Mouse (Mus musculus): ENCODE results near the gene Oas2. TPM values are rescaled to one million over a fixed set of nuclear protein-coding genes. Genes with fewer than 3 reads are reported as not detected.
"Not testable (repeated sequence)": the region's sequence is repeated elsewhere in the genome, so short reads cannot be mapped to it uniquely, and the experiment has no call there.

Gene Oas2
- under 1 TPM; 0.19 to 0.25 TPM for total RNA-seq (2021)
- long read RNA-seq, experiment 1, result 0 reads
- long read RNA-seq, experiment 2, result 0 reads

- peak; percentile 4 for DNase-seq (ENCODE audit: low spot score)
Observed at GRCm38 (mm10) chr5:120749688-120750087, at the start of gene Oas2. TSS of gene Oas2 (minus strand) at chr5:120749853.

DNA sequence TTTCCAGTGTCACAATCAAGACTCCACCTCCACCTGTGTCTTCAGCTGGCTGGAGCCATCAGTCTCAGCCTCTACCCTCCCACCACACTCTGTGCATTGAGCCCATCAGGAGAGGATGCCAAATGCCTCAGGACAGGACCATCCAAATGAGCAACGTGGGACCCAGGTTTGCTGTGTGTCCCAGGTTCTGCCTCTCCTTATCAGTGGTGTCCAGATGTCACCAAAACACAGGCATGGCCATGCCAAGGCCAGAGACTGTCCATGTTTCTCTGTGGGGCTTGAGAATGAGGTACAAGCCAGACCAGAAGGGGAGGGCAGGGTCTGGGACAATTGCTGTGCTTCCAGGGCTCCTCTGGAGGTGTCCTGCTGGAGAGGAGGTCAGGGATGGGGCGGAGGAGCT lies 49.3 kb upstream of the Oas2 start:
- DNase-seq (ENCODE audit: low spot score), result not testable (repeated sequence)

DNA sequence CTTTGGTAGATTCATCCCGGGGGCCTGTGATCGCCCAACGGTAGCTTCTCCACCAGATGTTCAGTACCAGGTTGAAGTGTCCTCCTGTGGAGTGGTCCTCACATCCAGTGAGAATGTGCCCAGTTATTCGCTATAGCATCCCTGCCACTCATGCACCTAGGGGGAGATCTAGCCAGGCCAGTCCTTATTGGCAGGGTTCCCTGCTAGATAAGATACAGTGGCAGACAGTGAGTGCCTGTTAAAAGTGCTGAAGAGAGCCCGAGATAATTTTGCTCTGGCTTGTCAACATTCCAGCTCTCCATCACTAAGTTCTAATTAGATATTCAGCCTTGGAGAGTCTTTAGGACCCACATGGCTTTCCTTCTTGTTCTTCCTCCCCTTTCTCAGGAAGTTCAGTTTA lies 48.5 kb upstream of the Oas2 start:
- DNase-seq (ENCODE audit: low spot score), result not testable (repeated sequence)

DNA sequence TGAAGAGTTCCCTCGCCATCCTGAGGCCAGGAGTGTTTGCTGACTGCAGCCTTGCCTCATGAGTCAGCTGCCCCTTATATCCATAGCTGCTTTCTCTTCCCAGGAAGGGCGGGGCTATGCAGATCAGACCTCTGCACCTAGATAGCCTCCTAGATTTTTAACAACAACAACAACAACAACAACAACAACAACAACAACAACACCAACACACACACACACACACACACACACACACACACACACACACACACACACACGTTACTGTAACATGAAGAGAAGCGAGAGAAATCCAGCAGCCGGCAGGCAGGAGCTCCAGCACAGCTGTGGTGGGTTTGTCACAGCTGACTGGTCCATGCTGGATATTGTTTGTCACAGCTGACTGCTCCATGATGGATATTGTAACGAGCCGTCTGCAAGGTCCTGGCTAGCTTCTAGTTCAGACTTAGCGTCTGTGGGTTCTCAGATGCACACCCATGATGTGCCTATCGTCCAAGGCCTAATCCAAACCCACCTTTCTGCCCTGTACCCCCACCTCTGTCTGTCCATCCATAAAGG lies 45.9 kb upstream of the Oas2 start, which contains the start of gene Oas1e:
Oas1e (minus strand) TSS at position 51 of the 555 bp plus-strand sequence.
- not testable (repeated sequence) for DNase-seq (ENCODE audit: low spot score)

DNA sequence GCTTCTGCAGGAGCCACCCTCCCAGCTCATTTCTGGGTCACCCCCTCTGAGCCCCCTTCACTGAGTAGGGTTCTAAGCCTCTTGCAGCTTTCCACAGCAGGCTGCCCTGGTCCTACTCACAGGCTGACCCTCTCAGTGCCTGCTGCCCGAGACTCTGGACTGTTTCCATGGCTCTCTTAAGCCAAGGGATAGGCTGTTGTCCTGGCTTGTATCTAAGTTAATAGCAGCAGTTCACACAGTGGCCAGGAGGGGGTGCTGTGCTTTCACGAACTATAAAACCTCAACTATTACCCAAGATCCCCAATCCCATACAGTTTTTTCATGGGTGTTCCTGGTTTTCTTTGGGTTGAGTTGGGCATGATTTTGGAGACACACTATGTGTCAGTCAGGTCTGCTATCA lies 43.4 kb upstream of the Oas2 start:
- DNase-seq (ENCODE audit: low spot score), result no peak

DNA sequence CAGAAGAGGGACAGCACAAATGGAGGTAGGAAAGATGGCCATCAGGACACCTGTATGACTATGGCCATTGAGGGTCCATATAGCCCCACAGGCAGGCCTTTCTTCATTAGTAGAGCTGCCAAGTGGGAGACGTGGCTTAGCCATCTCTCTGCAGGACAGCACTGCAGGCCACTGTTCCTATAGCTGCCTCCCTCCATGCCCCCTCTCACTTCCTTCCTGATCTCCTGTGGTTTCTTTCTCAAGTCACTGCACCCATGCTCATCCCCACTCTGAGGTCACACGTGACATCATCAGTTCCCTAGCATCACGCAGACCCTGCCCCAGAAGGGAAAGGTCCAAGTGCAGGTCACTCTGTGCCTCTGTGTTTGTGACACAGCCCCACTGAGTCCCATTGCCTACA lies 37.4 kb upstream of the Oas2 start:
- no peak for DNase-seq (ENCODE audit: low spot score)

DNA sequence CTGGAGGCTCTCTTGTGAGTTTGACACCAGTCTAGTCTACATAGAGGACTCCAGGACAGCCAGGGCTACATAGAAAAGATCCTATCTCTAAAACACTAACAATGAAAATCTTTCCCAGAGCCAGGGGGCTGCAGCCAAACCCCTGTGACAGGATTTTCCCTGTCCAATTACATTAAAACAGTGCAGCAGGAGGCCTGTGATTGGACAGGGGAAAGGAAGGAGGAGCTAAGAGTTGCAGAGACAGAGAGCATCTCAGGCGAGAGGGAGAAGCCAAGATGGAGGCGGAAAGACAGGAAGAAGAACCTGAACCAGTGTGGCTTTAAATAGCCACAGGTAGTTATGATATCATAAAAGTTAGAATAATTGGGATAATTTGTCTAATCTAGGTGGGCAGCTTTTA lies 32.8 kb upstream of the Oas2 start:
- no peak for DNase-seq (ENCODE audit: low spot score)

DNA sequence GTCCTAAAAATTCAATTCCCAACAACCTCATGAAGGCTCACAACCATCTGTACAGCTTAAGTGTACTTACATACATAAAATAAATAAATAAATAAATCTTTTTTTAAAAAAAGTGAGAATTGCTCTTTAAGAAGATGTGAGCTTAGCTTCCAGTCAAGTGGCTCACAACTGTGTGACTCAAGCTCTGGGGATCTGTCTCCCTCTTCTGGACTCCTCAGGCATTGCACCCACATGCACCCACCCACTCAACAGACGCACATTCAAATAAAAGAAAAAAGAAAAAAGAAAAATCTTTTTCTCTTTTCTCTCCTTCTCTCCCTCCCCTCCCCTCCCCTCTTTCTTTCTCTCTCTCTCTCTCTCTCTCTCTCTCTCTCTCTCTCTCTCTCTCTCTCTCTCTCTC lies 32.0 kb upstream of the Oas2 start:
- DNase-seq (ENCODE audit: low spot score), result no peak

DNA sequence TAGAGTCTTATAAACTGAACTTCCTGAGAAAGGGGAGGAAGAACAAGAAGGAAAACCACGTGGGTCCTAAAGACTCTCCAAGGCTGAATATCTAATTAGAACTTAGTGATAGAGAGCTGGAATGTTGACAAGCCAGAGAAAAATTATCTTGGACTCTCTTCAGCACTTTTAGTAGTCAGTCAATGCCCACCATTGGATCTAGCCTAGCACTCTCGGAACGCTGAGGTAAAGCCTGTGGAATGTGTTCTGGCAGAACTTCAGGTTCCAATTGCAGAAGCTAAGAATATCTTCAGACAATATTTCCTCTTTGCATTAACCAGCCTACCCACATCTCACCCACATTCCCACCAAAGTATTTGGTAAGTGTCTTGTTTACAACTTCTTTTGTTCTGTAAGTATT lies 30.3 kb upstream of the Oas2 start:
- no peak for DNase-seq (ENCODE audit: low spot score)

DNA sequence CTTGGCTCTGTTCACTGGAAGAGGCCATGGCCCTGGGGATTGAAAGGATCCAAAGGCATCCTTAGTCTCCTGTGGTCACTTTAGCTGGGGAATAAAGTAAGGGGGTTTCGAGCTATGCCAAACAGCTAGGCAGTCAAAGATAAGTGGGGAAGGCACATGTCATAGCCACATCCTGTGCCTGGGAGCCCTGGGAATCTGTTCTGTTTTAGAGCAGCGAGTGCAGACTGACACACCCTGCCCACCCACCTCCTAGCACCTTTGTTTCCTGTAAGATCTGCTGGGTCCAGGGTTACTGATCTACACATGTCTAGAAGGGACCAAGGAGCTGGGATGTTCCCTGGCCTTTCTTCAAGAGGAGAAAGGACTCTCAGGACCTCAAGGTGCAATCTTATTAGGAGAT lies 29.3 kb upstream of the Oas2 start:
- no peak for DNase-seq (ENCODE audit: low spot score)

DNA sequence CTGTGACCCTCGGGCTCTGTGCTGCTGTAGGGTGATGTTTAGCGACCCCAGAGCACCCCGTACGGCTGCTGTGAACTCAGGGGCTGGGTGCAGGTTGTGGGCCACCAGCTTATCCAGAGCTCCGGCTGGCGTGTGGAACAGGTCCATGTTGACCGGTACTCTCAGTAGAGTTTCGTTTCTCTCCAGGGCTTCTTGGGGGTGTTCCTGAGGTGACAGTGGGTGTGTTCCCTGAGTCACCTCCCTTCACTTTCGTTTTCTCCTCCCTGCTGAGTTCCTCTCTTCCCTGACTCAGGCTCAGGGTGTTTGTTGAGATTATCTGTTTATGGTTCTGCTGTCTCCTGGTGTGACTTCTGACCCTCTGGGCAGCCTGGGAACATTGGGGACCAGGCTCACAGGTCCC lies 27.8 kb upstream of the Oas2 start, which contains the start of gene Oas3:
Oas3 (minus strand) TSS at position 184 of the 400 bp plus-strand sequence.
- DNase-seq (ENCODE audit: low spot score), result no peak

DNA sequence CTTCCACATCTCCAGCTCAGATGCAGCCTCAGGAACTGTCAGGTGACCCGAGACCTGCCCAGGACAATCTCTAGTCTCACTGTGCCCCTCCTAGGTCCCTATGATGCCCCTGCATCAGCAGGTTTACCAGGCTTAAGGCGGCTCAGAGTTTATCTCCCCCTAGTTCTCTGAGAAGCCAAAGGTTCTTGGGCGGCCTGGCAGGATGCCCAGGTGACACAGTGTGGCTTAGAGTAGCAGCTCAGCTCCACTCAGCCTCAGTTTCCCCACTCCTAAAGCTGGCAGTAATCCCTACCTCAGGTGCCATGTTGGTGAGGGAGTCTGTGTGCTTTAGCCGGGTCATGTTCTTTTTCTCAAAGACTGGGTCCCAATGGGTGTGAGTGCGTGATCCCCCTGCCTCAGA lies 27.1 kb upstream of the Oas2 start:
- DNase-seq (ENCODE audit: low spot score), result no peak

DNA sequence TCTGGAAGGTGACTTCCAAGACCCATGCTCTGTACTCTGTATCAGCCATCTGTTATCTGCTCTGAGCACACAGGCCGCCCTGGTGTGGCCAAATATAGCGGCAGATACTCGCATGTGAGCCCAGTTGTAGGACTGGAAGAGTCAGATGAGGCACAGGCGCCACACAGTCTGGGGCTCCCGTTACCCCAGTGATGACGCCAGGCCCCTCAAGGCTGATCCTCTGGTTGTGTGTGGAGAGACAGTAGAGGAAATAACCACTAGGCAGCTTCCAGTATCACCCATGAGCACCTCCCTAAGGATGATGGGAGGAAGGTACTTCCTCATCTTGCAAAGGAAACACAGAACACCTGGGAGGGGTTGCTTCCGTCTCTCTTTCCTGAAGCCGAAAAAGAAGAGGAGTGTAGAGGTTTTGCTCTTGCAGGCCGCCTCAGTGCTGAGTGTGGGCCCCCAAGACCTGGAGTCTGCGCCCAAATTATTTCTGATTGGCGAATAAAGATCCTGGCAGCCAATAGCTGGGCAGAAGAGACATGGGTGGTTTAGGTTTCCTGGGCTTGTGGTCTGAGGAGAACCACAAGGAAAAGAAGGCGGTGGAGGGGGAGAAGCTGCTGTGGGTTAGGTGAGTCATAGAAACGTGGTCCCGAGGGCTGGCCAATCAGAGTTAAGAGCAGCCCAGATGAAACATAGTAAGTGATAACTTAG lies 25.8 kb upstream of the Oas2 start:
- no peak for DNase-seq (ENCODE audit: low spot score)

DNA sequence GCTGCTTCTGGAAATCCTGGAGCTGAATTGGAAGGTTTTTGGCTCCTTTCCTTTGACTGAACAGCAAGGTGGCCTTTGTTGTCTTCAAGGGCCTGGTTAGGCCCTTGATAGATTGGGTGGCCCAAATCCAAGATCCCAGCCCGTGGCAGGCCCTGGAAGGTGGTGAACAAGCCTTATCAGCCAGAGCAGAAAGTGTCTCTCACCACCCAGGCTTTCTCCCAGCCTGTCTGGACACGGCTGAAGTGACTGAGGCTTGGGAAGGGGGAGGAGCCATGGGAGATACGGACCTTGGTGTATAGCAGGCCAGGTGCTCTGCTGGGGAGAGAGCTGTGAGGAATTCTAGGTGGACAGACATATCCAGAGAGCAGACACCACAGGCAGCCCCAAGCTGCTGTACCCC lies 19.7 kb upstream of the Oas2 start:
- DNase-seq (ENCODE audit: low spot score), result no peak

- no peak for DNase-seq (ENCODE audit: low spot score)
Observed at GRCm38 (mm10) chr5:120765010-120765409, 15.4 kb upstream of the Oas2 start.

DNA sequence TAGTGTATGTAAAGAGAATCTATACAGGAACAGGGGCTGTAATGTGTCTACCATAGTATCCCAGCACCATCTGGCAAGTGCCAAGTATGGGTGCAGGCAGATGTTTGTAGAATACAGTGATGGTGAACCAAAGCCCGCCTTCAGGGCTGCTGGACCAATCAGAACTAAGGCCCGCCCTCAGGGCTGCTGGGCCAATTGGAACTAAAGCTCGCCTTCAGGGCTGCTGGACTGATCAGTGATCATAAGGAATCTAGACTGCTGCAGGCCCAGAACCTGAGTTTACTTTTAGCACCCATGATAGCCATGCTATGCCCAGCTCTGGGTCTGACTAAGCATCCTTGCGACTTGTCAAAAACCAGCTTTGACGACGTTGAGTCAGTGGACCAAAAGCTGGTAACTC lies 12.2 kb upstream of the Oas2 start:
- DNase-seq (ENCODE audit: low spot score), result no peak

DNA sequence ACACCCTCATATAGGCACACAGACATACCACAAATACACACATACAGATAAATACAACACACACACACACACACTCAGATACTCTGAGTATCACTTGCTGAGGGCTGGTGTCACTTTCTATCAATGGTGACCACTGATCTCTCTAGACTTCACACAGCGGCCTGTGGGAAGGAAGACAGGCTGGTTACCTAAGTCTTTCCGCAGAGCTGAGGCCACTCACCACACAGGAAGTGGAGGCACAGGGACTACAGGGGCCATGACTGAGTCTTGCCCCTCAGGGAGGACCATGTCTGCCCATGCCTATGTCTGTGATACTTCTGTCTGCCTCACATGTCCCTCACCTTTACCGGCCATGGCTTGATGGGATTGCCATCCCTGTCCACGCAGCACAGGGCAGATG lies 4.6 kb upstream of the Oas2 start:
- DNase-seq (ENCODE audit: low spot score), result no peak

GRCm38 (mm10) chr5:120752786-120753185 lies 3.1 kb upstream of the Oas2 start:
- DNase-seq (ENCODE audit: low spot score), result no peak

- DNase-seq (ENCODE audit: low spot score), result no peak
Observed at GRCm38 (mm10) chr5:120751206-120751605, 1.6 kb upstream of the Oas2 start.

DNA sequence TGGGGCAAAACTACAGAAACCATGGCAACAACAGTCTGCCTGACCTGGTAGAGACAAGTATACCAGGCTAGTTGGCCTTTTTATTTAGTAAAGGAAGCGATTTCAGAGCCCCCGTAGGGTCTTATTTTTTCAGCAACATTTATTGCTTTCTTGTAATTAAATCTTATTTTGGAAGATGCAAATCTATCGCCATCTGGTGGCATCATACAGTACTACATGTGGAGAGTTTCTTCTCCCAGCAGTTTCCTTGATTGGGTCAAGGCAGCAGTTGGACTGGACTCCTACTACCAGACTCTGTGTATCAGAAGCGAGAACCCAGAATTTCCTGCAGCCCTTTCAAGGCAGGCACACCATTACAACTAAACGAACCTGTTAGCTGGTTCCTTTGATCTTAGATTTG lies 3.2 kb downstream of the Oas2 start:
- peak; percentile 44 for DNase-seq (ENCODE audit: low spot score)

DNA sequence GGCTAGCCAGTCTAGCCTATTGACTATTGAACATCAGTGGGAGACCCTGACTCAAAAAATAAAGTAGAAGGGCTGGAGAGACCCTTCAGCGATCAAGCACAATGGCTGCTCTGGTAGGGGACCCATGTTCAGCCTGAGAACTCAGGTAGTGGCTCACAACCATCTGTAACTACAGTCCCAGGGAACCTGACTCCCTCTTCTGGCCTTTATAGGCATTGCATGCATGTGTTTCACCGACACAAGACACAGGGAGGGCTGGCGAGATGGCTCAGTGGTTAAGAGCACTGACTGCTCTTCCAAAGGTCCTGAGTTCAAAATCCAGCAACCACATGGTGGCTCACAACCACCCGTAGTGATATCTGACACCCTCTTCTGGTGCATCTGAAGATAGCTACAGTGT lies 7.5 kb downstream of the Oas2 start:
- no peak for DNase-seq (ENCODE audit: low spot score)

GRCm38 (mm10) chr5:120734380-120734990 lies 15.2 kb downstream of the Oas2 start:
- no peak for DNase-seq (ENCODE audit: low spot score)

DNA sequence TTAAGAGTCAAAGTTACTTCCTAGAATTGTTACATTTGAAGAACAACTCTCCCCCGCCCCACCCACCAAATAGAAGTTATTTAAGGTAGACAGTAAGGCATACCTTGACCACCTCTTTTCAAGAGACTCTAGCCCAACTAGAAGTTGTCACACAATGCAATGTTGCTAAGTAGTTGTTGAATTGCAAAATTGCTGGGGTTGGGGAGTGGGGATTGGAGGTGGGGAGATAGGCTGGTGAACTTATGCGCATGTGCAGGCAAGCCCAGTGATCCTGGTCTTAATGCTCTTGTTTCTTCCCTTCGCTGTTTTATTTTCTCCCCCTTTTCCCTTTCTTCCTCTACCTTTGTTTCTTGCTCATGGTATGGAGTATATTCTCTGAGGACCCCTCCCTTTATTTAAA lies 16.0 kb downstream of the Oas2 start:
- no peak for DNase-seq (ENCODE audit: low spot score)
